Mouse (Mus musculus) common myeloid progenitor, adult 5-6 weeks (primary cell): ENCODE measurements around the gene Tapt1. TPM values are rescaled to one million over a fixed set of nuclear protein-coding genes. Genes with fewer than 3 reads are reported as not detected.

ENCODE experiments used
- ATAC-seq: replicated peaks from 2 replicates; pipeline ENCODE4 v1.8.0; 2016; ENCODE audit warnings: low read depth, mild to moderate bottlenecking, moderate TSS enrichment, inconsistent platforms; ENCODE audit not compliant: poor library complexity, severe bottlenecking
- total RNA-seq: library from RNA; stranded (forward); fragments of 200-1000, 187-1606 nt; gene quantifications from 2 replicates; pipeline ENCODE4 v1.2.3, GENCODE M21; 2017

Tapt1 gene
- 91.6 and 105 TPM in 2 replicates for total RNA-seq

- ATAC-seq: peak; percentile 40; the same call in 1 of the 2 replicates
Measured at GRCm38 (mm10) chr5:44226521-44227461, at the start of gene Tapt1. Gene Tapt1 (minus strand): TSS chr5:44226626.

- ATAC-seq: no peak
Measured at GRCm38 (mm10) chr5:44271564-44271963, 45.1 kb upstream of the Tapt1 start.

GRCm38 (mm10) chr5:44268524-44268923, 42.1 kb upstream of the Tapt1 start:
- 0 out of 2 replicates have a peak, but pooled peaks have one; percentile 50 for ATAC-seq

- ATAC-seq: no peak
Measured at GRCm38 (mm10) chr5:44261691-44262090, 35.3 kb upstream of the Tapt1 start.

GRCm38 (mm10) chr5:44261172-44261571, 34.7 kb upstream of the Tapt1 start:
- no peak for ATAC-seq

GRCm38 (mm10) chr5:44259678-44260077, 33.3 kb upstream of the Tapt1 start:
- no peak for ATAC-seq

GRCm38 (mm10) chr5:44258163-44258562, 31.7 kb upstream of the Tapt1 start:
- ATAC-seq: peak; percentile 88

GRCm38 (mm10) chr5:44257401-44257800, 31.0 kb upstream of the Tapt1 start:
- ATAC-seq: no peak

- ATAC-seq: no peak
Measured at GRCm38 (mm10) chr5:44256512-44256911, 30.1 kb upstream of the Tapt1 start.

GRCm38 (mm10) chr5:44255756-44256398, 29.5 kb upstream of the Tapt1 start:
- ATAC-seq: peak; percentile 55; the same call in 1 of the 2 replicates

GRCm38 (mm10) chr5:44253449-44253848, 27.0 kb upstream of the Tapt1 start:
- no peak for ATAC-seq

- ATAC-seq: no peak
Measured at GRCm38 (mm10) chr5:44252395-44252794, 26.0 kb upstream of the Tapt1 start.

- ATAC-seq: no peak
Measured at GRCm38 (mm10) chr5:44250211-44250955, 24.0 kb upstream of the Tapt1 start.

- ATAC-seq: no peak
Measured at GRCm38 (mm10) chr5:44249363-44249762, 22.9 kb upstream of the Tapt1 start.

GRCm38 (mm10) chr5:44246493-44247217, 20.2 kb upstream of the Tapt1 start:
- ATAC-seq: no peak

- 0 out of 2 replicates have a peak, but pooled peaks have one; percentile 13 for ATAC-seq
Measured at GRCm38 (mm10) chr5:44244894-44245423, 18.5 kb upstream of the Tapt1 start.

- no peak for ATAC-seq
Measured at GRCm38 (mm10) chr5:44242828-44243227, 16.4 kb upstream of the Tapt1 start.

- no peak for ATAC-seq
Measured at GRCm38 (mm10) chr5:44241726-44242125, 15.3 kb upstream of the Tapt1 start.
